8 mouse cellular contexts compared by ENCODE assay signal in the genomic region with DNA sequence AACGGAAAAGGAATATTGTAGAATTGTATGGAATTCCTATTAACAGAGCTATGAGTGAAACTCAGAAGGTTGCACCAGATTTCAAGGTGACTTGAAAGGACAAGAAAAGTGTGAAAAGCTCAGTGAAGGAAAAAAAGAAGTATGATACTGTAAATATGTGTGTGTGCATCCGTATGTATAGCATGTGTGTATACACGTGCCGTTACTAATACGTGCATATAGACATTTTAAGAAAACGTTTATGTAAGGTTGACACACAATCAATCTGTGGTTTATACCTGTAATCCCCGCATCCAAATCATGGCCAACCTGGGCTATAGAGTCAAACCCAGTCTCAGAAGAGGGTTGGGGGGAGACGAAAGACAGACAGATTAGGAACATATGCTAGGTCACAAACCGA. TPM values are rescaled to one million over a fixed set of nuclear protein-coding genes. Genes with fewer than 3 reads are reported as not detected.
DNase-seq lines count a peak whose midpoint lies in the region; ATAC-seq and TF ChIP-seq lines count a peak whose summit lies in the region.

No protein-coding gene starts in this region.

- peak overlapping the region; percentile 83 to 86 for H3K4me3 ChIP-seq in heart, embryonic 14.5 days (ENCODE audit: control insufficient read depth in 1 of 2, insufficient read depth in 1 of 2, low read depth in 1 of 2, low read length in 2 of 2)
- peak overlapping the region; percentile 76 to 84 for H3K4me3 ChIP-seq in ES-E14 (ENCODE audit: insufficient read depth in 1 of 2, low read depth in 1 of 2, low read length in 2 of 2, poor library complexity in 1 of 2, severe bottlenecking in 1 of 2)
- H3K4me3 ChIP-seq in hindbrain, embryonic 11.5 days (ENCODE audit: low read depth, low read length): peak overlapping the region; percentile 76
- peak overlapping the region; percentile 99 for H3K4me3 ChIP-seq in midbrain, embryonic 10.5 days

- DNase-seq in heart, postnatal 4 days: no peak
- no peak for DNase-seq in ES-E14 (ENCODE audit: low read depth, low spot score)
- DNase-seq in hindbrain, embryonic 11.5 days (ENCODE audit: low spot score): no peak
- DNase-seq in midbrain, embryonic 10.5 days (ENCODE audit: low spot score): no peak
- no peak for DNase-seq in frontal cortex, postnatal 25 days (ENCODE audit: low spot score in 2 of 2)
- DNase-seq in layer of hippocampus, postnatal 14 days (ENCODE audit: low spot score in 2 of 2): no peak
- no peak for DNase-seq in left cerebral cortex, postnatal 36 days (ENCODE audit: low spot score in 2 of 2)

- 27% methylated on average over 9 of the region's 9 CpGs for WGBS in heart, embryonic 14.5 days
- 25% methylated on average over 9 of the region's 9 CpGs for WGBS in hindbrain, embryonic 11.5 days
- 26% methylated on average over 9 of the region's 9 CpGs for whole genome bisulfite sequencing in midbrain, embryonic 10.5 days

- H3K9ac ChIP-seq in heart, embryonic 14.5 days (ENCODE audit: low read length): peak overlapping the region; percentile 88
- H3K9ac ChIP-seq in ES-E14 (ENCODE audit: insufficient read depth, low read depth, low read length, poor library complexity, severe bottlenecking): no peak overlapping the region; the same call in 1 of the 2 replicates
- peak overlapping the region; percentile 73 for H3K9ac ChIP-seq in hindbrain, embryonic 11.5 days (ENCODE audit: low read depth, low read length)

- H3K27ac ChIP-seq in heart, embryonic 14.5 days (replicated peaks in 1 of 2; ENCODE audit: control insufficient read depth in 1 of 2, insufficient read depth in 1 of 2, low read depth in 2 of 2, low read length in 2 of 2): peak overlapping the region; percentile 95 to 97; a peak in 3 of 4 replicates
- H3K27ac ChIP-seq in ES-E14 (ENCODE audit: insufficient read depth, low read depth, low read length, poor library complexity, severe bottlenecking): no peak overlapping the region
- H3K27ac ChIP-seq in hindbrain, embryonic 11.5 days (ENCODE audit: low read depth, low read length): 0 out of 2 replicates have a peak overlapping the region, but pooled peaks have one; percentile 95
- H3K27ac ChIP-seq in midbrain, embryonic 10.5 days (replicated peaks): peak overlapping the region; percentile 96

- no peaks in the 10 kb centered on the region for H3K27me3 ChIP-seq in heart, embryonic 14.5 days (ENCODE audit: control insufficient read depth, insufficient read depth, low read length)
- no peaks in the 10 kb centered on the region for H3K27me3 ChIP-seq in hindbrain, embryonic 11.5 days (ENCODE audit: control insufficient read depth, insufficient read depth, low read length)
- no peaks in the 10 kb centered on the region for H3K27me3 ChIP-seq in midbrain, embryonic 10.5 days (ENCODE audit: low read depth, poor library complexity, severe bottlenecking)

- peaks cover 2 to 21% of the 10 kb centered on the region in 2 experiments for H3K4me1 ChIP-seq in heart, embryonic 14.5 days (ENCODE audit: control insufficient read depth in 2 of 2, insufficient read depth in 2 of 2, low read length in 2 of 2)
- peaks cover 0 to 8% of the 10 kb centered on the region in 2 experiments; a peak in 2 of 4 replicates for H3K4me1 ChIP-seq in ES-E14 (ENCODE audit: control insufficient read depth in 2 of 2, insufficient read depth in 2 of 2, low read length in 2 of 2, poor library complexity in 1 of 2)
- peaks cover 2% of the 10 kb centered on the region; the same call in 1 of the 2 replicates for H3K4me1 ChIP-seq in hindbrain, embryonic 11.5 days (replicated peaks; ENCODE audit: control insufficient read depth, insufficient read depth, low read length)
- H3K4me1 ChIP-seq in midbrain, embryonic 10.5 days: peaks cover 21% of the 10 kb centered on the region

- intact Hi-C loops in left cerebral cortex, postnatal 36 days (cut with DNase I): loop anchor here (5.0 kb wide), 1 partner anchor 67 kb away; the partner anchor contains the start of gene Ddx56

- ATAC-seq in heart, embryonic 14.5 days (ENCODE audit: insufficient number of reproducible peaks, insufficient read depth, low FRiP score, low read depth): no peak
- ATAC-seq in hindbrain, embryonic 11.5 days (ENCODE audit: low FRiP score): peak; percentile 28

- H3K9me3 ChIP-seq in heart, embryonic 14.5 days (ENCODE audit: control insufficient read depth, low read length): no peaks in the 10 kb centered on the region
- H3K9me3 ChIP-seq in ES-E14 (ENCODE audit: control insufficient read depth, insufficient read depth, low read depth, low read length): no peaks in the 10 kb centered on the region
- no peaks in the 10 kb centered on the region for H3K9me3 ChIP-seq in hindbrain, embryonic 11.5 days (ENCODE audit: control insufficient read depth, low read length)
- peaks cover 5% of the 10 kb centered on the region; the same call in 1 of the 2 replicates for H3K9me3 ChIP-seq in midbrain, embryonic 10.5 days (replicated peaks)

- peak overlapping the region; percentile 76 for H3K4me2 ChIP-seq in heart, embryonic 14.5 days (ENCODE audit: low read length)
- peak overlapping the region; percentile 96 for H3K4me2 ChIP-seq in hindbrain, embryonic 11.5 days (replicated peaks; ENCODE audit: low read depth, low read length)

- no peaks in the 10 kb centered on the region for H3K36me3 ChIP-seq in heart, embryonic 14.5 days (ENCODE audit: control insufficient read depth, insufficient read depth, low read length)
- H3K36me3 ChIP-seq in ES-E14 (ENCODE audit: control insufficient read depth, insufficient read depth, low read length, poor library complexity, severe bottlenecking): no peaks in the 10 kb centered on the region; the same call in 1 of the 2 replicates
- no peaks in the 10 kb centered on the region for H3K36me3 ChIP-seq in hindbrain, embryonic 11.5 days (ENCODE audit: control insufficient read depth, insufficient read depth, low read length)
- peaks cover 15% of the 10 kb centered on the region for H3K36me3 ChIP-seq in midbrain, embryonic 10.5 days

- in situ Hi-C loops in ES-E14 (cut with MboI; ENCODE audit: low sequenced_read_pairs in 2 of 2, unreplicated experiment in 2 of 2): no loop called here

TF ChIP-seq in ES-E14, 5 proteins besides CTCF, POLR2A, EP300 and RAD21:
- TF ChIP-seq HCFC1 (IDR thresholded peaks at IDR 0.05; ENCODE audit: borderline replicate concordance, insufficient read depth, low read length) (no peak), ZNF384 (IDR thresholded peaks at IDR 0.05; ENCODE audit: low read depth, low read length) (no peak), CHD2 (IDR thresholded peaks at IDR 0.05; ENCODE audit: low read depth, low read length) (no peak), ZC3H11A (IDR thresholded peaks at IDR 0.05; ENCODE audit: borderline replicate concordance, low read depth, low read length) (no peak), MAFK (IDR thresholded peaks at IDR 0.05; ENCODE audit: insufficient read depth, low read depth, low read length) (no peak)
TF ChIP-seq in ES-E14: peak in this region for 0.

RNA-seq across cellular contexts. Expression of gene Nudcd3, which starts 0.4 kb away (rescaled TPM):
- polyA plus RNA-seq in heart, embryonic 14.5 days (2014; fragmentation: Nextera tagmentation; extraction: Ambion mirVana): 30.1 and 30.4 TPM in 2 replicates
- total RNA-seq in heart, postnatal 4 days (2021): 10 to 100 TPM; 64.2 to 66.8 TPM
- 59.3 and 71.1 TPM in 2 replicates for total RNA-seq in ES-E14 (2012; rRNA removed)
- 40.8 and 43.9 TPM in 2 replicates for polyA plus RNA-seq in hindbrain, embryonic 11.5 days (2014; fragmentation: Nextera tagmentation; extraction: Ambion mirVana)
- polyA plus RNA-seq in midbrain, embryonic 10.5 days (2016; fragmentation: Nextera tagmentation; extraction: Ambion mirVana): 52.0 and 53.7 TPM in 2 replicates
- 100 to 1,000 TPM; 116 to 122 TPM for total RNA-seq in layer of hippocampus, postnatal 14 days (2021)
- total RNA-seq in left cerebral cortex, postnatal 36 days (2021): 100 to 1,000 TPM; 120 to 133 TPM

RNA-seq across cellular contexts. Expression of gene A730071L15Rik, which starts 0.7 kb away (rescaled TPM):
- 0.42 and 0.80 TPM in 2 replicates for polyA plus RNA-seq in heart, embryonic 14.5 days (2014; fragmentation: Nextera tagmentation; extraction: Ambion mirVana)
- total RNA-seq in heart, postnatal 4 days (2021): under 1 TPM in 1 of 2 experiments, not detected in 1; 0.20 TPM
- total RNA-seq in ES-E14 (2012; rRNA removed): 0.58 and 1.2 TPM in 2 replicates
- 0.43 and 1.2 TPM in 2 replicates for polyA plus RNA-seq in hindbrain, embryonic 11.5 days (2014; fragmentation: Nextera tagmentation; extraction: Ambion mirVana)
- polyA plus RNA-seq in midbrain, embryonic 10.5 days (2016; fragmentation: Nextera tagmentation; extraction: Ambion mirVana): 0.37 and 0.84 TPM in 2 replicates
- total RNA-seq in layer of hippocampus, postnatal 14 days (2021): under 1 TPM; 0.28 to 0.31 TPM
- under 1 TPM in 1 of 2 experiments, not detected in 1; 0.25 TPM for total RNA-seq in left cerebral cortex, postnatal 36 days (2021)

RNA-seq across cellular contexts. Expression of gene Npc1l1, which starts 29.4 kb away (rescaled TPM):
- not detected in 2 replicates for polyA plus RNA-seq in heart, embryonic 14.5 days (2014; fragmentation: Nextera tagmentation; extraction: Ambion mirVana)
- total RNA-seq in heart, postnatal 4 days (2021): under 1 TPM in 1 of 2 experiments, not detected in 1; 0.07 TPM
- 0.40 and 0.48 TPM in 2 replicates for total RNA-seq in ES-E14 (2012; rRNA removed)
- not detected in 2 replicates for polyA plus RNA-seq in hindbrain, embryonic 11.5 days (2014; fragmentation: Nextera tagmentation; extraction: Ambion mirVana)
- polyA plus RNA-seq in midbrain, embryonic 10.5 days (2016; fragmentation: Nextera tagmentation; extraction: Ambion mirVana): not detected in 2 replicates
- total RNA-seq in layer of hippocampus, postnatal 14 days (2021): under 1 TPM; 0.23 to 0.24 TPM
- total RNA-seq in left cerebral cortex, postnatal 36 days (2021): 1 to 10 TPM in 1 of 2 experiments, under 1 TPM in 1; 0.72 to 1.2 TPM
